Mouse (Mus musculus): ENCODE results near the gene Gm527. TPM values are rescaled to one million over a fixed set of nuclear protein-coding genes. Genes with fewer than 3 reads are reported as not detected.

Gene Gm527
- total RNA-seq (2018; cell fraction: chromatin; rRNA removed) = 1 to 10 TPM in 19 of 26 experiments, under 1 TPM in 1, not detected in 6; 0.59 to 6.6 (median 2.6) TPM
- total RNA-seq (2018; cell fraction: cytosol; rRNA removed) = 1 to 10 TPM in 13 of 26 experiments, under 1 TPM in 13; 0.17 to 2.8 (median 1.1) TPM
- 1 to 10 TPM in 22 of 26 experiments, under 1 TPM in 1, not detected in 3; 0.83 to 5.9 (median 2.2) TPM for total RNA-seq (2018; cell fraction: nucleus; rRNA removed)
- polyA plus RNA-seq (2018) = 1.1 to 1.8 TPM (median 1.5 TPM) in 3 replicates

DNA sequence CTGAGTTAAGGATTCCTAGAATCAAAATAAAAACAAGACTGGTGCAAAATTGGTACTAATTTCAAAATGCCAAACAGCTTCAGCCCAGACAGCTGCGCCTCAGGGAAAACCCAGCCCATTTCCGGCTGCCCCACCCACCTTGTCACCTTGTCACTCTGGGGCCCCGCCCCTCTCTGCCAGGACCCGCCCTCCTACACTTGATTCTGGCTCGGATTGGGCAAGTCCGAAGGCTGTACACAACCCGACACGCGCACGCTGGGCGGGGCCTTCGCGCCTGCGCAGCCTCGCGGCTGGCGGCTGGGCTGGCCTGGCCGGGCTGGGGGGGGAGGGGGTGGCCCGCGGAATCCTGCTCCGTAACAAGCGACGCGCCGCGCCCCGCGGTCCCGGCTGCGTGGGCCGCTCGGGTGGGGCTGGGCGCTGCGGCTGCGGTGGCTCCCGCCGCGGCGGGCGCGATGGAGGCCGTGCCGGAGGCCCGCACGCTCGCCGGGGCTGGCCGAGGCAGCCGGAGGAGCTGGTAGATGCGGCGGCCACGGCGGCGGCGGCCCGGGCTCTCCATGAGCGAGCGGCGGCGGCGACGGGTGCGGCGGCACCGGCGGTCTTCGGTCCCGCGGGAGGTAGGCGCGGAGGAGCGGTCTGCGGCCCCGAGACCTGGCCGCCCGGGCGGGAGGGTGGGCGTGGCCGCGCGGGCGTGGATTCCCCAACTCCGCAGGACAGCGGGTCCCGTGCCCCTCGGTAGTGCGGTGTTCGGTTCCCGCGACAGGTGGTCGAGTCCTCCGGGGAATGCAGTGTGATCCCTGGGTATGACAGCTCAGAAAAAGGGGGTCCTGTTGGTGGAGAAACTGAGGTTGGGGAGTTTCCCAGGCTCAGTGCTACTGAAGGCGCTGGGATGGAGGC, at the start of gene Gm527:
Gene Gm527 (plus strand): TSS at position 329 of the 894 bp plus-strand sequence.
- 2% methylated on average over 61 of the region's 93 CpGs for WGBS (ENCODE audit: missing documents)
- Histone ChIP-seq H3K36me3 (ENCODE audit: inconsistent target) (no peaks in the 10 kb centered on the region), H3K27ac (no peak within 1 kb of the TSS), H3K79me2 (ENCODE audit: inconsistent target) (no peaks in the 10 kb centered on the region), H3K4me3 (ENCODE audit: inconsistent target) (peak within 1 kb of the TSS; percentile 37)

DNA sequence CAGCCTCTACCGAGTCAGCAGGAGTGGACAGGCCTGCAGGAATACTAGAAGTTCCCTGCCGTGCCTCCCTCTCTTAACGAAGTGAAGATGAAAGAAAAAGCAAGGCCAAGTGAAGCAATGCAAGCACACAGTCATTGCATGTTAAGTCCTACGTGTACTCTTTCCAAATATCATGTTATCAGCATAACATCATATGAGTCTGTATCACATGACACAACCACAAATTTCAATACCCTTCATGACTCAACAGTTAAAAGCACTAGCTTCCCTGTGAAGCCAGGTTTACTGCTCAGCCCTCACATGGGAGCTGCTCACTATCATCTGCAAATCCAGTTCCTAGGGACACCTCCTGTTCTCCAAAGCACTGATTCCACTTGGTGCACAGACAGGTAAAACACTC, 46.6 kb upstream of the Gm527 start:
- H3K4me3 ChIP-seq (ENCODE audit: inconsistent target) = no peak overlapping the region
- H3K36me3 ChIP-seq (ENCODE audit: inconsistent target) = no peaks in the 10 kb centered on the region
- H3K79me2 ChIP-seq (ENCODE audit: inconsistent target) = no peaks in the 10 kb centered on the region
- no peak overlapping the region for H3K27ac ChIP-seq
- 59% methylated on average over 4 of the region's 4 CpGs for WGBS (ENCODE audit: missing documents)

DNA sequence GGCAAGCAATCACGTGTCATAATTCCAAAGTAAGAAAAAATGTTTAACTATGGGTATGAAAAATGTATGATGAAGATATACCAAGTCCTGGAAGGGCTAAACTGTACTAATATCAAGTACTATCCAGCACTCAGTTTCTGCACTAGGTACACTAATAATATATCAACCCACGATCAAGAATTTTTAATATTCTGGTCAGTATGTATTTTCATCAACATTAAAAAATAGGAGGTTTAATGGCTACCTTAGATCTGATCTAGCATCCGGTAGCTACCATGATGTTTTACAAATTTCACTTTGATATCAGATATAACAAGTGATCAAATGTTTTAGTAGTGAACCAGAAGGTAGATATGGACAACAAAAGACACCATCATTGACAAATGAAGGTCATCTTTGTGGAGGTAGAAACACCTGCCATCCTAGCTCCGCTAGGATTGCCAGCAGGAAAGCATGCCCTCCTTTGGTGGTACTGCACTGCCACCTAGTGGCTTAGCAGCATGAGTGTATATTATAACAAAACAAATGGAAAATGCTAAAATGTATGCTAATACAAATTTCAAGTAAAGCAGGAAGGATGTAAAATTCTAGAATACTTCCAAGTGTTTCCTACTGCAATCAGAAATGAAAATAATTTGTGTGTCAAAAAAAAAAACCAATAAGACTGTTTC, 20.5 kb upstream of the Gm527 start:
- H3K36me3 ChIP-seq (ENCODE audit: inconsistent target) = no peaks in the 10 kb centered on the region
- no peak overlapping the region for H3K4me3 ChIP-seq (ENCODE audit: inconsistent target)
- H3K27ac ChIP-seq = no peak overlapping the region
- 50% methylated on average over 4 of the region's 4 CpGs for WGBS (ENCODE audit: missing documents)
- no peaks in the 10 kb centered on the region for H3K79me2 ChIP-seq (ENCODE audit: inconsistent target)

DNA sequence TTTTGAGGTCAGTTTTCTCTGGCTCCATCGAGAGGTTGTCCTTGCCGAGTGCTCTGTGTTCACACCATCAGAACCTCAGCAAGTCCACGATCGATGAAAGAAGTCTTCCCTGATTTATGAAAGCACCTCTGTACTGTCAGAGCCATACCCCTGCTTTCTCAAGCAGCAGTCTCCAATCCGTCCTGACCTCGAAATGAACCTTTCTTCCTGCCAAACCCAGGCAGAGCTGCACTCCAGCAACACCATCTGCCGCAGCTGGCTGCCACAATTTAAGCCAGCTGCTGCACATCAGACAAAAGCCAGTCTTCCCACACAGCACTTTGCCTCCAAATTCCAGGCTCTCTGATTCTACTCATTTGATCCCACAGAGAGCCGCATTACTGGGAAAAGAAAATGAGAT, 15.2 kb upstream of the Gm527 start:
- WGBS (ENCODE audit: missing documents) = 50% methylated on average over 8 of the region's 8 CpGs
- H3K4me3 ChIP-seq (ENCODE audit: inconsistent target) = no peak overlapping the region
- no peak overlapping the region for H3K27ac ChIP-seq
- H3K36me3 ChIP-seq (ENCODE audit: inconsistent target) = no peaks in the 10 kb centered on the region
- H3K79me2 ChIP-seq (ENCODE audit: inconsistent target) = no peaks in the 10 kb centered on the region

GRCm38 (mm10) chr12:64903186-64903585, 14.5 kb upstream of the Gm527 start:
- WGBS (ENCODE audit: missing documents) = 82% methylated on average over 8 of the region's 8 CpGs
- no peaks in the 10 kb centered on the region for H3K36me3 ChIP-seq (ENCODE audit: inconsistent target)
- no peaks in the 10 kb centered on the region for H3K79me2 ChIP-seq (ENCODE audit: inconsistent target)
- no peak overlapping the region for H3K27ac ChIP-seq
- H3K4me3 ChIP-seq (ENCODE audit: inconsistent target) = no peak overlapping the region

DNA sequence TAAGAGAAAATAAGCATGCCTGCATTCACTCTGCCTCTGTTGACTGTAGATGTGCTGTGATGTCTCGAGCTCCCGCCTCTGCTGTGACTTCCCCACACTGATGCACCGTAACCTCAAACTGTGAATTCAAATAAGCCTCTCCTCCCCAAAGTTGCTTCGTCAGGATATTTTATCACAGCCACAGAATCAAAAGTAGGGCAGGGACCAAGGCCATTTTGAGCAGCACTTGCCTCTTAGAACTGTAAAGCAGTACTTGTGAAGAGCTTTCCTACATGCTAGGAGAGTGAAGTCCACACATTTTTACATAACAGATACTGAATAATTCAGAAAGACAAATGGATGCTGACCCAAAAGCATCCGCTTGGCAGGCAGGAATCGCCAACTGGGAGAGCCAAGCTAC, 4.7 kb upstream of the Gm527 start:
- WGBS (ENCODE audit: missing documents) = 85% methylated on average over 6 of the region's 6 CpGs
- no peak overlapping the region for H3K4me3 ChIP-seq (ENCODE audit: inconsistent target)
- H3K36me3 ChIP-seq (ENCODE audit: inconsistent target) = no peaks in the 10 kb centered on the region
- no peaks in the 10 kb centered on the region for H3K79me2 ChIP-seq (ENCODE audit: inconsistent target)
- no peak overlapping the region for H3K27ac ChIP-seq

- H3K4me3 ChIP-seq (ENCODE audit: inconsistent target) = no peak overlapping the region
- H3K79me2 ChIP-seq (ENCODE audit: inconsistent target) = no peaks in the 10 kb centered on the region
- no peaks in the 10 kb centered on the region for H3K36me3 ChIP-seq (ENCODE audit: inconsistent target)
- H3K27ac ChIP-seq = no peak overlapping the region
These were observed 971 bp upstream of the Gm527 start for GRCm38 (mm10) chr12:64916735-64917134.

DNA sequence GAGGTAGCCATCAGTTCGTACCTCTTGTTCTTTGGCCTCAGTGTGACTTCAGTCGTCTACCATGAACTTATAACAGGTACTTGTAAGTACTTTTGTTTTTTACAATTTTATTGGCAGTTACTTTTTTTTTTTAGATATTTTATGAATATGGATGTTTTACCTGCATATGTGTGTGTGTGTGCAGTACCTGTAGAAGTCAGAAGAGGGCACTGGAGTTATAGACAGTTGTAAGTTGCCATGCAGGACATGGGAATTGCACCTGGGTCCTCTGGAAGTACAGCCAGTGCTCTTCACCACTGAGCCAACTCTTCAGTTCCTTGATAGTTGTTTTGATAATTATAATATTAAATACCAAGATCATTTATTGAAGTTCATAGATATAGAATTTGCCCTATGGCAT, 19.8 kb downstream of the Gm527 start:
- WGBS (ENCODE audit: missing documents) = 86% methylated on average over 2 of the region's 2 CpGs
- Histone ChIP-seq H3K4me3 (ENCODE audit: inconsistent target) (no peak overlapping the region), H3K36me3 (ENCODE audit: inconsistent target) (no peaks in the 10 kb centered on the region), H3K79me2 (ENCODE audit: inconsistent target) (no peaks in the 10 kb centered on the region), H3K27ac (no peak overlapping the region)

DNA sequence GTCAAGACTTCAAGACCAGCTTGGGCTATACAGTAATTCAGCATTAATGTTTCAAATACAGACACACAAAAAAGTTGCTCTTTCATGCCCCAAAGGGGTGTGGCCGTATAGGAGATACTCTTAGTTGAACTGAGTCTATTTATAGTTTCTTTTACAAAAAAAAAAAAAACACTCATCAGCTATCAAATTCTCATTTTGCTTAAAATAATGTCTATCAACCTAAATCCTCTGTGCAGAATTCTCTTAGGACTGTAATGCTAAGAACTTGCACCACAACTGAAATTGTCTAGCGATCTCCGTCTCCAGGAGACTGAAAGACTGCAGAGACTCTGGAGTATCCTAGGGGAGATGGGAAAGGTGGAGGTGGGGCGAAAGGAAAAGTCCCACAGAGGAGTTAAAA, 46.9 kb downstream of the Gm527 start:
- peak overlapping the region; percentile 87 for H3K4me3 ChIP-seq (ENCODE audit: inconsistent target)
- peak overlapping the region; percentile 51 for H3K27ac ChIP-seq
- 16% methylated on average over 4 of the region's 4 CpGs for WGBS (ENCODE audit: missing documents)
- H3K79me2 ChIP-seq (ENCODE audit: inconsistent target) = peaks cover 97% of the 10 kb centered on the region
- no peaks in the 10 kb centered on the region for H3K36me3 ChIP-seq (ENCODE audit: inconsistent target)

DNA sequence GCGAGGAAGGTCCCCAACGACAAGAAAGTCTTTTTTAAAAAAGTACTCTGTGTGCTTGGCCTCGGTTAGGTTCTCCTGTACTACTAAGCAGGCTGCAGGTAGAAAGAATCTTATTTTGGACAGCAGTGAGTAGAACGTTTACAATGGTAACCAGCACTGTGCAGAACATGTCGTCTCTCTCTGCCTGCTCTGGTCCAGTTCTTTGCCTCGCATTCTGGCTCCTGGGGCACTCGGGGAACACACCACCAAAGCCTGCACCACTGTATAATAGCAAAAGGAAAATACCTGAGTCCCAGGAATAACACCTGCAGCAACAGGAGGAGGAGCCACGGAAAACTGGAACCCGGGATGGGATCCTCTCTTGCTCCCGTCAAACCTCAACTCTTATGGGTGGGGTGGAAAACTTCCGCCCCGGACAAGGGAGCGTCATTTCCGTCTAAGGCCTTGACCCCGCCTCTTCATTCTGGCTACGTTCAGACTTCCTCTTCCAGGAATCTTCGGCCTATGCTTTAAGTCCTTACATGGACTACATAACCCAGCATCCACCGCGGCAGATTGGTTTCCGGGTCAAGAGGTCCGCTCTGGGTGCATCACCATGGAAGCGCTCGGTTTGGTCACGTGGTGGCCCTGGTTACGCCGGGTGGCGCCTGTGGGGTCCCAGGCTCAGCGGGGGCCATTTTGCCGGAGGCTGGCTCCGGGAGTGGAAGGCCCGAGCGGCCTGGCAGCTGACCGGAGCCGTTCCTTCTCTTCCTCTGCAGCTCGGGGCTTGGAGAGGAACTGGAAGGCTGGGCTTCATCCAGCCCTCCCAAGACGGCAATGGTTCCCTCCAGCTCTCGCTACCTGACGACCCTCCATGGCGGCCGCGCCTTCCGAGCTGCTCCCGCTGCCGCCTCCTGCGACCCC, 47.7 kb downstream of the Gm527 start, which contains the start of the genes Klhl28 and Togaram1:
Gene Klhl28 (minus strand): TSS at position 411 of the 903 bp plus-strand sequence.
Gene Togaram1 (plus strand): TSS at position 681 of the 903 bp plus-strand sequence.
- peak within 1 kb of the TSS; percentile 51 for H3K27ac ChIP-seq
- H3K79me2 ChIP-seq (ENCODE audit: inconsistent target) = peaks cover 97% of the 10 kb centered on the region
- WGBS (ENCODE audit: missing documents) = under 1% methylated on average over 45 of the region's 45 CpGs
- H3K4me3 ChIP-seq (ENCODE audit: inconsistent target) = peak within 1 kb of the TSS; percentile 87
- no peaks in the 10 kb centered on the region for H3K36me3 ChIP-seq (ENCODE audit: inconsistent target)

DNA sequence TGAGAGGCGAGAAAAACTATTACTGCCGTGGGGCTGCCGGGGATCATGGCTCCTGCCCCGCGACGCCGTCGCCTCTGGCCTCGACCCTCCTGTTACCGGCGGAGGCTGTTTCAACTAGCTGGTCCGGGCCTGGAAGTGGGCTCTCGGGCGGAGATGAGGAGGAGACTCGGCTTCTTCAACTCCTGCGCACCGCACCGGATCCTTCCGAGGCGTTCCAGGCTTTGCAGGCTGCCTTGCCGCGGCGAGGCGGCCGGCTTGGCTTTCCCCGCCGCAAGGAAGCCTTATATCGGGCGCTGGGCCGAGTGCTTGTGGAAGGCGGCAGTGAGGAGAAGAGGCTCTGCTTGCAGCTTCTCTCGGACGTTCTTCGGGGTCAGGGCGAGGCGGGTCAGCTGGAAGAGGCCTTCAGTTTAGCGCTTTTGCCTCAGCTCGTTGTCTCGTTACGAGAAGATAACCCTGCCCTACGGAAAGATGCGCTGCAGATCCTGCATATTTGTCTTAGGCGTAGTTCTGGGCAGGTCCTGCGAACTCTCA, 48.5 kb downstream of the Gm527 start:
- H3K79me2 ChIP-seq (ENCODE audit: inconsistent target) = peaks cover 97% of the 10 kb centered on the region
- WGBS (ENCODE audit: missing documents) = under 1% methylated on average over 43 of the region's 44 CpGs
- no peaks in the 10 kb centered on the region for H3K36me3 ChIP-seq (ENCODE audit: inconsistent target)
- H3K4me3 ChIP-seq (ENCODE audit: inconsistent target) = peak overlapping the region; percentile 87
- H3K27ac ChIP-seq = peak overlapping the region; percentile 49

- Histone ChIP-seq H3K27ac (peak overlapping the region; percentile 49), H3K4me3 (ENCODE audit: inconsistent target) (peak overlapping the region; percentile 87), H3K79me2 (ENCODE audit: inconsistent target) (peaks cover 97% of the 10 kb centered on the region), H3K36me3 (ENCODE audit: inconsistent target) (no peaks in the 10 kb centered on the region)
- 3% methylated on average over 19 of the region's 19 CpGs for WGBS (ENCODE audit: missing documents)
These were observed 49.1 kb downstream of the Gm527 start for GRCm38 (mm10) chr12:64966652-64967435.

GRCm38 (mm10) chr12:64967470-64967869, 49.8 kb downstream of the Gm527 start:
- H3K4me3 ChIP-seq (ENCODE audit: inconsistent target) = peak overlapping the region; percentile 87
- WGBS (ENCODE audit: missing documents) = 2% methylated on average over 9 of the region's 9 CpGs
- H3K27ac ChIP-seq = 0 out of 2 replicates have a peak overlapping the region, but pooled peaks have one; percentile 5
- H3K36me3 ChIP-seq (ENCODE audit: inconsistent target) = no peaks in the 10 kb centered on the region
- peaks cover 97% of the 10 kb centered on the region for H3K79me2 ChIP-seq (ENCODE audit: inconsistent target)
